In the genomic region with DNA sequence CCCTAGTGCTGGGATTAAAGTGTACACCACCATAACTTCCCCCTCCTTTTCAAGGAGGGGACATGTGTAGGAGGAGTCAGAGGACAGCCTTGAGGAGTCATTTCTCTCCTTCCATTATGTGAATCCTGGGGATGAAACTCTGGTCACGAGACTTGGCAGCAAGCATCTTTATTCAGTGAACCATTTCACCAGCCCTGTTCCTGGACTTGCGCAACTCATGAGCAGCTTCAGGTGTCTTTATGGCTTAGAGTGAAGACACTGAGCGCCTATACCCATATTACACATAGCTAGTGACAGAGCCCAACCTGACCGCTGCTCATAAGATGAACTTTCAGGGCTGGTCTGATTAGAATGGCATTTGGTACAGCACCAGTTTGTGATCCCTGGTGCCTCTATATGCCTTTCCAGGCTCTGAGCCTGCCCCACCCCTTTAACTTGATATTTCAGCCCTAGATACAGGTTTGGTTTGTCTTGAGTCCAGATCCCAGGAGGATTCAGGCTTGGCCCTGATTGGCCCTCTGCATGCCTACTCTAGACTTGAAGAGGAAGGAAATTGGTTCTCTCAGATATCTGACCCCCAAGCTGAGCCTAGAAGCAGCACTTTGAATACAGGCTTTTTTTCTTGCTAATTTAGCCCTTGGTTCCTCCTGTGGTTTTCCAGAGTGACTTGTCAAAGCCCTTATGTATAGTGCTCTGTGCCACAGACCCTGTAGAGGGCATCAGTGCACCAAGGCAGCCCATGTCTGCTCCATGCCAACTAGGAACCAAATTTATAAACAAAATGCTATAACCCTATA, we compare ENCODE assay signal across 8 mouse cellular contexts. TPM values are rescaled to one million over a fixed set of nuclear protein-coding genes. Genes with fewer than 3 reads are reported as not detected.
DNase-seq lines count a peak whose midpoint lies in the region; ATAC-seq lines count a peak whose summit lies in the region.

No protein-coding gene starts in this region.

- ATAC-seq in embryonic facial prominence, embryonic 11.5 days (replicated peaks; ENCODE audit: insufficient number of reproducible peaks, low FRiP score, low TSS enrichment, low read depth) = 0 out of 2 replicates have a peak, but pooled peaks have one; percentile 40
- ATAC-seq in lung, embryonic 16.5 days (ENCODE audit: low read depth) = peak; percentile 63
- peak; percentile 47 for ATAC-seq in embryonic facial prominence, embryonic 15.5 days (ENCODE audit: insufficient number of reproducible peaks, low FRiP score, low TSS enrichment, low read depth)
- peak; percentile 78 for ATAC-seq in megakaryocyte, adult 5-6 weeks (ENCODE audit: poor library complexity, severe bottlenecking)

- H3K9me3 ChIP-seq in embryonic facial prominence, embryonic 11.5 days (replicated peaks; ENCODE audit: control insufficient read depth, low read length) = no peaks in the 10 kb centered on the region
- no peaks in the 10 kb centered on the region for H3K9me3 ChIP-seq in embryonic facial prominence, embryonic 10.5 days
- H3K9me3 ChIP-seq in lung, embryonic 16.5 days (ENCODE audit: control insufficient read depth, low read length) = no peaks in the 10 kb centered on the region
- no peaks in the 10 kb centered on the region for H3K9me3 ChIP-seq in embryonic facial prominence, embryonic 15.5 days (replicated peaks)

- peak; percentile 43 for DNase-seq in embryonic facial prominence, embryonic 11.5 days (ENCODE audit: low spot score)
- no peak for DNase-seq in embryonic facial prominence, embryonic 10.5 days (ENCODE audit: low spot score)
- no peak for DNase-seq in lung, postnatal 25 days (ENCODE audit: low spot score)
- DNase-seq in left cerebral cortex, postnatal 4 days = no peak
- no peak for DNase-seq in urinary bladder, postnatal 25 days (ENCODE audit: low spot score)

- H3K4me1 ChIP-seq in embryonic facial prominence, embryonic 11.5 days (ENCODE audit: control insufficient read depth, insufficient read depth, low read length) = peaks cover 3% of the 10 kb centered on the region; the same call in 1 of the 2 replicates
- peaks cover 46% of the 10 kb centered on the region for H3K4me1 ChIP-seq in embryonic facial prominence, embryonic 10.5 days
- peaks cover 8% of the 10 kb centered on the region for H3K4me1 ChIP-seq in lung, embryonic 16.5 days (replicated peaks; ENCODE audit: control insufficient read depth, insufficient read depth, low read length)
- H3K4me1 ChIP-seq in embryonic facial prominence, embryonic 15.5 days = peaks cover 29% of the 10 kb centered on the region

- intact Hi-C loops in left cerebral cortex, postnatal 4 days (cut with DNase I) = no loop called here

- no peaks in the 10 kb centered on the region for H3K36me3 ChIP-seq in embryonic facial prominence, embryonic 11.5 days (replicated peaks; ENCODE audit: control insufficient read depth, insufficient read depth, low read depth, low read length)
- H3K36me3 ChIP-seq in embryonic facial prominence, embryonic 10.5 days (replicated peaks) = 0 out of 2 replicates have a peak, but pooled peaks cover 11% of the 10 kb centered on the region
- H3K36me3 ChIP-seq in lung, embryonic 16.5 days (ENCODE audit: control insufficient read depth, insufficient read depth, low read length) = no peaks in the 10 kb centered on the region
- 0 out of 2 replicates have a peak, but pooled peaks cover 7% of the 10 kb centered on the region for H3K36me3 ChIP-seq in embryonic facial prominence, embryonic 15.5 days

- no peak overlapping the region for H3K4me3 ChIP-seq in embryonic facial prominence, embryonic 11.5 days (ENCODE audit: low read depth, low read length)
- H3K4me3 ChIP-seq in embryonic facial prominence, embryonic 10.5 days = no peak overlapping the region
- no peak overlapping the region for H3K4me3 ChIP-seq in lung, embryonic 16.5 days (ENCODE audit: low read length)
- H3K4me3 ChIP-seq in embryonic facial prominence, embryonic 15.5 days (replicated peaks) = no peak overlapping the region

- H3K27ac ChIP-seq in embryonic facial prominence, embryonic 11.5 days (replicated peaks; ENCODE audit: low read depth, low read length) = no peak overlapping the region
- no peak overlapping the region for H3K27ac ChIP-seq in embryonic facial prominence, embryonic 10.5 days (replicated peaks)
- no peak overlapping the region for H3K27ac ChIP-seq in lung, embryonic 16.5 days (ENCODE audit: low read length)
- peak overlapping the region; percentile 19 for H3K27ac ChIP-seq in embryonic facial prominence, embryonic 15.5 days (replicated peaks)

- H3K4me2 ChIP-seq in embryonic facial prominence, embryonic 11.5 days (ENCODE audit: low read depth, low read length) = no peak overlapping the region
- no peak overlapping the region for H3K4me2 ChIP-seq in lung, embryonic 16.5 days (ENCODE audit: low read depth, low read length)
- no peak overlapping the region for H3K4me2 ChIP-seq in embryonic facial prominence, embryonic 15.5 days (replicated peaks)

- WGBS in embryonic facial prominence, embryonic 11.5 days = 81% methylated on average over 4 of the region's 4 CpGs
- WGBS in embryonic facial prominence, embryonic 10.5 days = 88% methylated on average over 4 of the region's 4 CpGs
- 87% methylated on average over 4 of the region's 4 CpGs for WGBS in lung, embryonic 16.5 days
- 82% methylated on average over 4 of the region's 4 CpGs for WGBS in embryonic facial prominence, embryonic 15.5 days

- H3K9ac ChIP-seq in embryonic facial prominence, embryonic 11.5 days (replicated peaks; ENCODE audit: low read length) = no peak overlapping the region
- no peak overlapping the region for H3K9ac ChIP-seq in lung, embryonic 16.5 days (ENCODE audit: low read length)
- no peak overlapping the region for H3K9ac ChIP-seq in embryonic facial prominence, embryonic 15.5 days

- H3K27me3 ChIP-seq in embryonic facial prominence, embryonic 11.5 days (ENCODE audit: control insufficient read depth, insufficient read depth, low read length) = no peaks in the 10 kb centered on the region
- no peaks in the 10 kb centered on the region for H3K27me3 ChIP-seq in embryonic facial prominence, embryonic 10.5 days (replicated peaks; ENCODE audit: low read depth, poor library complexity, severe bottlenecking)
- no peaks in the 10 kb centered on the region for H3K27me3 ChIP-seq in lung, embryonic 16.5 days (ENCODE audit: control insufficient read depth, insufficient read depth, low read depth, low read length)
- no peaks in the 10 kb centered on the region for H3K27me3 ChIP-seq in embryonic facial prominence, embryonic 15.5 days

RNA-seq across cellular contexts. Expression of gene Spred2, which starts 48.0 kb away (rescaled TPM):
- polyA plus RNA-seq in embryonic facial prominence, embryonic 11.5 days (2014; fragmentation: Nextera tagmentation; extraction: Ambion mirVana) = 6.4 and 7.3 TPM in 2 replicates
- 8.3 and 8.6 TPM in 2 replicates for polyA plus RNA-seq in embryonic facial prominence, embryonic 10.5 days (2016; fragmentation: Nextera tagmentation; extraction: Ambion mirVana)
- polyA plus RNA-seq in lung, embryonic 16.5 days (2015; fragmentation: Nextera tagmentation; extraction: Ambion mirVana) = 4.5 and 5.7 TPM in 2 replicates
- 8.5 and 9.7 TPM in 2 replicates for polyA plus RNA-seq in embryonic facial prominence, embryonic 15.5 days (2015; fragmentation: Nextera tagmentation; extraction: Ambion mirVana)
- 7.0 and 7.6 TPM in 2 replicates for total RNA-seq in megakaryocyte, adult 5-6 weeks (2015)
- total RNA-seq in megakaryocyte, adult 5-6 weeks (2017) = 2.3 and 2.4 TPM in 2 replicates
- total RNA-seq in left cerebral cortex, postnatal 4 days (2021) = 10 to 100 TPM; 52.1 to 57.0 TPM
